12 mouse cellular contexts compared by ENCODE assay signal in the genomic region with DNA sequence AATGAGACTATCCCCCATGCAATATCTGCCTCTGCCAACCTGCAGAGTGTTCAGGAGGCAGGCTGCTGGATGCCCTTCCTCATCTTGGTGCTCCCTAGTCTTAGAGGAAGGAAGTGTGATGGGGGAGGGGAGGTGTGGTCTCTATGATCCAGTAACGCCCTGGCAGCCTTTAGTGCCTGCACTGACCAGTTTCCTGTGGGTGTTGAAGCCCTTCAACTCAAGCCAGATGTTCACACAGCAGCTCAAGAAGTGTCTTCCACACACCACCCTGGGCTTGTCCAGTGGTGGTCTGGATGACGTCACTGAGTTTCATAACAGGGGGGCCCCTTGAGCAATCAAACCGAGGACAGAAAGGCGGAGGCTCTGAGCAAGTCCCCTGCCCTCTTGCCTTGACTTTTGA. TPM values are rescaled to one million over a fixed set of nuclear protein-coding genes. Genes with fewer than 3 reads are reported as not detected.
A peak's percentile ranks its signal among the peaks of the same experiment; 100 is the strongest.
DNase-seq lines count a peak whose midpoint lies in the region; ATAC-seq lines count a peak whose summit lies in the region.
"Had no signal": no experiment of that assay in that cellular context is flagged by ENCODE, and none has a peak within 500 bp of the region (broad histone marks: within the 10 kb centered on the region; RNA-seq: fewer than 3 reads in every experiment).

No protein-coding gene starts in this region.

- no peak overlapping the region for H3K27ac ChIP-seq in intestine, embryonic 16.5 days (ENCODE audit: low read length)
- no peak overlapping the region for H3K27ac ChIP-seq in neural tube, embryonic 15.5 days (replicated peaks)
- H3K27ac ChIP-seq: hindbrain, embryonic 13.5 days; kidney, postnatal 0 days; stomach, embryonic 15.5 days had no signal

- no peak overlapping the region for H3K4me3 ChIP-seq in intestine, embryonic 16.5 days (ENCODE audit: low read length)
- no peak overlapping the region for H3K4me3 ChIP-seq in neural tube, embryonic 15.5 days (replicated peaks)
- H3K4me3 ChIP-seq: hindbrain, embryonic 13.5 days; stomach, embryonic 15.5 days had no signal

- no peaks in the 10 kb centered on the region for H3K27me3 ChIP-seq in intestine, embryonic 16.5 days (replicated peaks; ENCODE audit: control insufficient read depth, insufficient read depth, low read length)
- no peaks in the 10 kb centered on the region for H3K27me3 ChIP-seq in neural tube, embryonic 15.5 days (replicated peaks)
- H3K27me3 ChIP-seq: hindbrain, embryonic 13.5 days; stomach, embryonic 15.5 days had no signal

- peak; percentile 23 for DNase-seq in layer of hippocampus, adult 11-12 months (ENCODE audit: low spot score)
- DNase-seq in layer of hippocampus, adult 18-20 months (ENCODE audit: low spot score in 2 of 2): no peak
- DNase-seq in lung, postnatal 10 days: peak; percentile 73
- peak; percentile 39 for DNase-seq in thymus, postnatal 0 days (ENCODE audit: low spot score)
- DNase-seq: cerebellum, adult 9-10 months; retina, postnatal 1 day had no signal

- H3K36me3 ChIP-seq in intestine, embryonic 16.5 days (ENCODE audit: control insufficient read depth, insufficient read depth, low read length): no peaks in the 10 kb centered on the region
- no peaks in the 10 kb centered on the region for H3K36me3 ChIP-seq in neural tube, embryonic 15.5 days
- H3K36me3 ChIP-seq: hindbrain, embryonic 13.5 days; stomach, embryonic 15.5 days had no signal

- H3K9ac ChIP-seq in intestine, embryonic 16.5 days (ENCODE audit: low read depth, low read length): no peak overlapping the region
- no peak overlapping the region for H3K9ac ChIP-seq in neural tube, embryonic 15.5 days (replicated peaks)
- H3K9ac ChIP-seq: hindbrain, embryonic 13.5 days; stomach, embryonic 15.5 days had no signal

- H3K9me3 ChIP-seq in intestine, embryonic 16.5 days (ENCODE audit: control insufficient read depth, low read length): 0 out of 2 replicates have a peak, but pooled peaks cover 4% of the 10 kb centered on the region
- no peaks in the 10 kb centered on the region for H3K9me3 ChIP-seq in neural tube, embryonic 15.5 days (replicated peaks)
- H3K9me3 ChIP-seq: hindbrain, embryonic 13.5 days; stomach, embryonic 15.5 days had no signal

- peak; percentile 51 for ATAC-seq in common myeloid progenitor, adult 5-6 weeks (replicated peaks; ENCODE audit: low read depth, poor library complexity, severe bottlenecking)
- ATAC-seq in intestine, embryonic 16.5 days: no peak
- no peak for ATAC-seq in neural tube, embryonic 15.5 days (ENCODE audit: low FRiP score)

- H3K4me1 ChIP-seq in intestine, embryonic 16.5 days (ENCODE audit: control insufficient read depth, insufficient read depth, low read length): no peaks in the 10 kb centered on the region
- H3K4me1 ChIP-seq in neural tube, embryonic 15.5 days: no peaks in the 10 kb centered on the region
- H3K4me1 ChIP-seq: hindbrain, embryonic 13.5 days had no signal

- WGBS in intestine, embryonic 16.5 days: 61% methylated on average over 4 of the region's 4 CpGs
- 82% methylated on average over 4 of the region's 4 CpGs for WGBS in neural tube, embryonic 15.5 days

- no peak overlapping the region for H3K4me2 ChIP-seq in intestine, embryonic 16.5 days (ENCODE audit: low read depth, low read length)
- H3K4me2 ChIP-seq in neural tube, embryonic 15.5 days: no peak overlapping the region
- H3K4me2 ChIP-seq: hindbrain, embryonic 13.5 days; stomach, embryonic 15.5 days had no signal

RNA-seq across cellular contexts. Expression of gene Alox5ap, which starts 8.0 kb away (rescaled TPM):
- 10 to 100 TPM; 11.5 to 12.0 TPM for total RNA-seq in layer of hippocampus, adult 18-20 months (2021)
- 156 and 205 TPM in 2 replicates for total RNA-seq in common myeloid progenitor, adult 5-6 weeks (2017)
- polyA plus RNA-seq in thymus, postnatal 0 days (2015; fragmentation: Nextera tagmentation; extraction: Ambion mirVana): 29.7 and 29.8 TPM in 2 replicates
- polyA plus RNA-seq in intestine, embryonic 16.5 days (2015; fragmentation: Nextera tagmentation; extraction: Ambion mirVana): 11.2 and 11.4 TPM in 2 replicates
- 12.0 and 17.4 TPM in 2 replicates for polyA plus RNA-seq in neural tube, embryonic 15.5 days (2015; fragmentation: Nextera tagmentation; extraction: Ambion mirVana)

Comparison
In these comparisons a context has a peak if more than half of its experiments do, and no peak if none do; other contexts are left out.
1. DNase-seq: peak in layer of hippocampus, adult 11-12 months (single experiment), lung, postnatal 10 days (single experiment) and thymus, postnatal 0 days (single experiment); none in layer of hippocampus, adult 18-20 months (0 of 2).